8 mouse cellular contexts compared by ENCODE assay signal in the genomic region with DNA sequence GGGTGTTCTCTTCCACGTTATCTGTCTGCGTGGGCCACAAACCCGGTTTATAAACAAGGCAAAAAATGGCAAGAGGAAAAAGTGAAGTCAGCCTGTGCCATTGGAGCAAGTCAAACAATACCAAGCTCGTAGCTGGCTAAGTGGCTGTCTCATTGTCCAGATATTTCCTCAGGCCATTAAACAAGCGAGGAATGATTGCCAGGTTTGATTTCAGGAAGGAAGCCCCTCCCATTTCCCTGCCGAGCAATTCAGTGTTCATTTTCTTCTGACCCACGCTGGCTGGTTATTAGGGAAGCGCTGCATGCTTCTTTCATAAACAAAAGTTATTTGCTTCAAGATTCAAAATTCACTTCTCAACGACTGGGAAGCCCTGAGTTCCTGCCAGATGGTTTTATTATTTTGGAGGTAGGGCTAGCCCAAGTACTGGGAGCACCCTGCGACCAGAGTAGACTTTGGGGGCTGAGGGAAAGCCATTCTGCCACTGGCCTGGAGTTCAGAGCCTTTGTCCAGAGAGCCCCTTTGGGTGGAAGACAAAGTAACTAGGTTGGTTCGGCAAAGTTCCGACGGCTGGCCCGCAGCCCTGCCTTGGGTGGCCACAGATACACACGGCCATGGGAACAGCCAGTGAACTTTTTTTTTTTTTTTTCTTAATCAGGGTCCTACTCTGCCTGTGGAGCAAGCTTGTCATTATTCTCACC. TPM values are rescaled to one million over a fixed set of nuclear protein-coding genes. Genes with fewer than 3 reads are reported as not detected.
DNase-seq lines count a peak whose midpoint lies in the region; ATAC-seq lines count a peak whose summit lies in the region.

No protein-coding gene starts in this region.

- no peaks in the 10 kb centered on the region for H3K9me3 ChIP-seq in heart, embryonic 11.5 days (replicated peaks; ENCODE audit: control insufficient read depth, low read length)
- no peaks in the 10 kb centered on the region for H3K9me3 ChIP-seq in kidney, embryonic 15.5 days (replicated peaks)

- peak; percentile 50 to 67 for DNase-seq in cerebellum, postnatal 10 days
- no peak for DNase-seq in cerebellum, adult 8-10 months
- DNase-seq in lung, postnatal 36 days, result peak; percentile 94
- DNase-seq in cerebellum, adult 9-10 months, result no peak
- DNase-seq in spleen, postnatal 4 days (ENCODE audit: low spot score in 2 of 2), result no peak

- 48% methylated on average over 15 of the region's 15 CpGs for WGBS in heart, embryonic 11.5 days (ENCODE audit: insufficient replicate concordance)
- 44% methylated on average over 15 of the region's 15 CpGs for WGBS in kidney, embryonic 15.5 days

- H3K4me2 ChIP-seq in heart, embryonic 11.5 days, result peak overlapping the region; percentile 24
- peak overlapping the region; percentile 26 for H3K4me2 ChIP-seq in kidney, embryonic 15.5 days

- peaks cover 35% of the 10 kb centered on the region for H3K4me1 ChIP-seq in brown adipose tissue, adult 24 weeks (ENCODE audit: control insufficient read depth, insufficient read depth, insufficient read length, low read length)
- H3K4me1 ChIP-seq in heart, embryonic 11.5 days (ENCODE audit: control insufficient read depth, insufficient read depth, low read length), result peaks cover 16% of the 10 kb centered on the region
- H3K4me1 ChIP-seq in kidney, embryonic 15.5 days, result peaks cover 37% of the 10 kb centered on the region

- H3K4me3 ChIP-seq in brown adipose tissue, adult 24 weeks (ENCODE audit: insufficient read depth, low read depth, low read length), result no peak overlapping the region
- no peak overlapping the region for H3K4me3 ChIP-seq in heart, embryonic 11.5 days (ENCODE audit: low read depth, low read length)
- H3K4me3 ChIP-seq in kidney, embryonic 15.5 days (replicated peaks), result no peak overlapping the region

- no peaks in the 10 kb centered on the region for H3K36me3 ChIP-seq in heart, embryonic 11.5 days (ENCODE audit: control insufficient read depth, insufficient read depth, low read length)
- no peaks in the 10 kb centered on the region for H3K36me3 ChIP-seq in kidney, embryonic 15.5 days

- ATAC-seq in heart, embryonic 11.5 days (replicated peaks; ENCODE audit: insufficient number of reproducible peaks, low FRiP score, low TSS enrichment), result no peak
- ATAC-seq in kidney, embryonic 15.5 days (replicated peaks; ENCODE audit: low FRiP score), result 0 out of 2 replicates have a peak, but pooled peaks have one; percentile 10

- H3K27ac ChIP-seq in brown adipose tissue, adult 24 weeks (replicated peaks; ENCODE audit: low read depth, low read length), result peak overlapping the region; percentile 99
- peak overlapping the region; percentile 94 for H3K27ac ChIP-seq in heart, embryonic 11.5 days (ENCODE audit: low read depth, low read length)
- H3K27ac ChIP-seq in kidney, embryonic 15.5 days, result peak overlapping the region; percentile 90

- H3K9ac ChIP-seq in heart, embryonic 11.5 days (ENCODE audit: low read depth, low read length), result peak overlapping the region; percentile 43; the same call in 1 of the 2 replicates
- no peak overlapping the region for H3K9ac ChIP-seq in kidney, embryonic 15.5 days

- H3K27me3 ChIP-seq in heart, embryonic 11.5 days (ENCODE audit: control insufficient read depth, insufficient read depth, low read length), result no peaks in the 10 kb centered on the region
- H3K27me3 ChIP-seq in kidney, embryonic 15.5 days, result no peaks in the 10 kb centered on the region

RNA-seq across cellular contexts. Expression of a gene that starts 46.5 kb away (rescaled TPM):
- 32.8 and 33.5 TPM in 2 replicates for polyA plus RNA-seq in brown adipose tissue, adult 24 weeks (2012; ENCODE audit: insufficient read depth, insufficient read length, missing spikeins)
- polyA plus RNA-seq in heart, embryonic 11.5 days (2014; fragmentation: Nextera tagmentation; extraction: Ambion mirVana), result 12.3 and 14.9 TPM in 2 replicates
- polyA plus RNA-seq in kidney, embryonic 15.5 days (2015; fragmentation: Nextera tagmentation; extraction: Ambion mirVana), result 8.5 and 9.3 TPM in 2 replicates

Comparison
In these comparisons a context has a peak if more than half of its experiments do, and no peak if none do; other contexts are left out.
1. DNase-seq: peak in cerebellum, postnatal 10 days (2 of 2) and lung, postnatal 36 days (single experiment); none in cerebellum, adult 8-10 months (single experiment), cerebellum, adult 9-10 months (single experiment) and spleen, postnatal 4 days (0 of 2).
2. Peak in every context shown above with its lines, with median percentiles within 50 percentile points of each other: H3K27ac ChIP-seq.